Mouse (Mus musculus): Measurements from ENCODE around the gene Cd8b1.

Gene Cd8b1

GRCm38 (mm10) chr6:71351201-71351600 is 28.6 kb downstream of the Cd8b1 start:
- no peak for DNase-seq (ENCODE audit: low spot score)

DNA sequence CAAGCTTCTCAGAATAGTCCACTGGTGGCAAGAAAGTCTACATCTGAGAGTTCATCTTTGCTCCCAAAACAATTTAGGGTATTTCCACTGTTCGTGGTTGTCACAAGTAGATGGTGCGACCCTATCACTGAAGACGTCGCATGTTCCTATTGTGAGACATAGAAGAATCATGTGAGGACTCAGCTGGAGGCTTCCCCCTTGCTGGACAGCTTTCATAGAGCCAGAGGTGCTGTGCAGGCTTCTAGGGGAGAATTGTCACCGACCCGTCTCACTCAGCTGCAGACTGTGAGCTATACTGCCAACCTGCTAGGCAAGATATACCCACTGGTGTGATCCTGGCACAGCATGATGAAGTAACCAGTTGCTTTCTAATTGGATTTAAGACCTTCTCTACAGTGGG is 29.6 kb downstream of the Cd8b1 start:
- DNase-seq (ENCODE audit: low spot score): no peak

DNA sequence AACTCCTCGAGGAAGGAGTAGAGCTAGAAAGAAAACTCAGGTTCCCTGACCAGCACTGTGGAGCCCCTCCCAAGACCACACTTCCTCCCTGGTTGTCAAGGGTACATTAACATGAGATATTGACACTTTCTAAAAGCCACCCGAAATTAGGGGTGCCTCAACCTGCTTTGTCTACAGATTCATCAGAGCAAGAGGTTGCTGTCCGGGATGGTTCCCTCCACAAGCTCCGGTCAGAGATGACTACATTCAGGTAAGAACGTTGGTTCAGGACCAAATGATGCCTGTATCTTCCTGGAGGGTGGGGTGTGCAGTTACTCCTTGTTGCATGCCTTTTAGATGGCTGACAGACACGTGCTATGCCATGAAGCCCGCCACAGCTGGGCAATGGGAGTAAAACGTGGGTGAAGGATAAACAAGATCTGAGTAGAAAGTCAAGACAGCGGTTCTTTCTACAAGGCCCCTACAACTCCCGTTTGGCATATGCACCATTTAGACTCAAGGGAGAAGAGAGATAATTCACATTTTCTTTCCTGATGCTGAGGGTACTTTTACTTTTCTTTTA is 30.4 kb downstream of the Cd8b1 start:
- DNase-seq (ENCODE audit: low spot score): no peak

DNA sequence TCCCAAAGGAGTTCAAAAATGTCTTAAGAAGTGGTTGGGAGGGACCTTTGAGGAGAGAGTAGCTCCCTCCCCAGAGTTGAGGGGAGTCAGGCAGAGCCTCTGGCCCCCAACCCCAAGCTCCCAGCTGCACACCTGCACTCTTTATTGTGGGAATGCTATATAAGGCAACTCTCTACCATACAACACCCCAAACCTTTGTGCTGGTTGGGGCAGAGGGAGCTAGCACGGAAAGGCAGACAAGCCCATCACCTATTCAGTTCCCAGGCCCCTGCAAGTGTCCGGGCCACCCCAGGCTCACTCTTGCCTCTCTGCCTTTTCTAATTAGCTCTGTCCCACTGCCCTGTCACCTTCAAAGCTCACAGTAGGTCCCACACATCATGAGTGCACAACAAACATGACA is 31.1 kb downstream of the Cd8b1 start:
- no peak for DNase-seq (ENCODE audit: low spot score)

- DNase-seq (ENCODE audit: low spot score): no peak
These were observed 34.9 kb downstream of the Cd8b1 start for GRCm38 (mm10) chr6:71357493-71357892.

- no peak for DNase-seq (ENCODE audit: low spot score)
These were observed 37.6 kb downstream of the Cd8b1 start for GRCm38 (mm10) chr6:71360221-71360620.

- DNase-seq (ENCODE audit: low spot score): no peak
These were observed 38.2 kb downstream of the Cd8b1 start for GRCm38 (mm10) chr6:71360751-71361150.

DNA sequence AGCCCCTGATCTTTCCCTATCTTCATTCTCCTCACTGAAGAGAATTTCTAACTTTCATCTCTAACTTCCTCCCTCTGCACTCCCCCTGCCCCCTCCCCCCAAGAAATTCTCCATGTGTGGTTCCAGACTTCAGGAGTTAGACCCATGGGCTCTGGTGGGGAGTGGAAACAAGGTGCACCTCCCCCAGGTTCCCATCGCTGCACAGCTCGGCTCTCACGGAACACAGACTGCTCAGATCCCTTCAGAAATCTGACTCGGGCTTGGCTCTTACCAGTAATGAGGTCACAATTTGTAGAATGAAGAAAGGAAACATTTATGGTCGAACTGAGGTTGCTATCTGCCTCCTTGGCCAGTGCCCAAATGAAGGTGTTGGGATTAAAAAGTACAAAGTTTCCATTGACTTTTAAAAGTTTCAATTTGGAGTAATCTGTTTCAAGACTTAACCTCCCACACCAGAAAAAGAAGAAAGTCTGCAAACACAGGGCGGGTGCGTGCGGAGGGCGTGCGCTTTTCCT is 38.6 kb downstream of the Cd8b1 start:
- DNase-seq (ENCODE audit: low spot score): peak; percentile 81

- DNase-seq (ENCODE audit: low spot score): no peak
These were observed 41.4 kb downstream of the Cd8b1 start for GRCm38 (mm10) chr6:71363995-71364394.

DNA sequence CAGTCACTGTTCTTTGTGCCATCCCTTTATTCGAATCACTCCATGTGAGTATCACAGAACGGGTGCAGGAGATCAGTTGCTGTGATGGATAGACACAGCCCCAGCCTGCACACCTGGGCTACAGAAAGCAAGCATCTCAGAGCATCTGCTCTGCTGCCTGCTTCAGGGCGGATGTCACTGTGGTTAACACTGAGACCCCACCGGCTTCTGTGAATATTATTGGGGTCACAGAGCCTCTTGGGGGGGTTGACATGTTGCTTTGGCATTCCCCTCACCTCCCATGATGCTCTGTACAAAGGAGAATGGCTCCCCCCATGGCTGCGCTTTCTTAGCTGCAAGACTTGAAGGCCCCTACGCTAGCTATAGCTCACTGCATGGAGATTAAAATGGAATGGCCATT is 46.8 kb downstream of the Cd8b1 start:
- DNase-seq (ENCODE audit: low spot score): no peak

DNA sequence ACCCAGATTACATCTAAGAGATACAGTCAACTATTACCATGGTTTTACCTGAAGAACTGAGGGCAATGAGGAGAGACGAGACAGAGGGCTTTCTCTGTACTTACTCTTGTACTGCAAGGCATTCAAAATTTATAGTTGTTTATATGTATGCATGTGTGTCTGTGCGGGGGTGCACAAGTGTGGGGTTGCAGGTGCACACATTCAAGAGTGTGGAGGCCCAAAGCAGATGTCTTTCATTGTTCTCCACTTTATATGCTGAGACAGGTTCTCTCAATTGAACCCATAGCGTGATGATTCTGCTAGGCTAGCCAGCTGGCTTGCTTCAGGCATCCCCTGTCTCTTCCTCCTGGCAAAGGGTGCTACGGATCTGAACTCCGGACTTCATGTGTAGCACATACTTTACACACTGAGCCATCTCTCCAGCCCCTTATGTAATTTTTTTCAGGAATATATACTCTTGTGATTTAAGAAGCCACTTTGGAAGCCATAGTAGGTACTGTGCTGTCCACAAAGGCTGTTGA is 48.6 kb downstream of the Cd8b1 start:
- no peak for DNase-seq (ENCODE audit: low spot score)

GRCm38 (mm10) chr6:71372041-71372720 is 49.6 kb downstream of the Cd8b1 start:
- no peak for DNase-seq (ENCODE audit: low spot score)

- no peak for DNase-seq (ENCODE audit: low spot score)
These were observed 50.7 kb downstream of the Cd8b1 start, which contains the start of gene Cd8a for GRCm38 (mm10) chr6:71373249-71373775. Gene Cd8a, plus strand, starts transcription at chr6:71373427.

GRCm38 (mm10) chr6:71374311-71374829 is 51.8 kb downstream of the Cd8b1 start:
- DNase-seq (ENCODE audit: low spot score): no peak

GRCm38 (mm10) chr6:71374921-71375320 is 52.3 kb downstream of the Cd8b1 start:
- no peak for DNase-seq (ENCODE audit: low spot score)

DNA sequence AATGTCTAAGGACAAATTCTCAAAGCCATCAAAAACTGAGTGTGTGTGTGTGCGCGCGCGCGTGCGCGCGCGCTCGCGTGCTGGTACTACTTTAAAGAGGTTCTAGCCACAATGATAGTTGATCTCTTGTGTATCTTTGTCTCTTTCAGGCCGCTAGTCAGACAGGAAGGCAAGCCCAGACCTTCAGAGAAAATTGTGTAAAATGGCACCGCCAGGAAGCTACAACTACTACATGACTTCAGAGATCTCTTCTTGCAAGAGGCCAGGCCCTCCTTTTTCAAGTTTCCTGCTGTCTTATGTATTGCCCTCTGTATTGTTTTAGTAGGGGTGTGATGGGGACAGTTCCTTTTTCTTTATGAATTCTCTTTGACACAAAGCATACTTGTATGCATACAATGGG is 54.1 kb downstream of the Cd8b1 start:
- no peak for DNase-seq (ENCODE audit: low spot score)

DNA sequence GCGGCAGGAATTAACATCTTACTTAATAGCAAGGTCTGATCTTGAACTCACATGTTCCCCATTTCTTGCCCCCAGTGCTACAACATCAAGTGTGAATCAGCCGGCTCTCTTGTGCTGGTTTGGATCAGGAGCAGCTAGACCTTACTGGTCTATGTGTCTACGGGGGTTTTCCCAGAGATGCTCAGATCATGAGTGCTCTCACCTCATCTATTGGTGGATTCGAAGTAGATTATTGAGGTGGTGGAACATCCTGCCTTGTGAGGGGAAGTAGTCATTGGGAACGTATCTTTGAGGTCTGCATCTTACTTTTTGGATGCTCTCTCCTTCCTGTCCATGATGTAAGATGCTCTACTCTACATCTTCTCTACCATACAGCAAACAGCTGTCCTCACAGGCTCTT is 59.1 kb downstream of the Cd8b1 start:
- DNase-seq (ENCODE audit: low spot score): no peak

Data from testis, postnatal 14 days (tissue).